Mouse (Mus musculus) heart, postnatal 0 days (tissue): ENCODE data around the gene Mapk9. TPM values are rescaled to one million over a fixed set of nuclear protein-coding genes. Genes with fewer than 3 reads are reported as not detected.

Experiments used
- ATAC-seq: fragments of 200-750 bp; cut with Nextera tagmentation; 2 replicates; pipeline ENCODE4 v1.8.0; 2017; ENCODE audit warnings: low read depth, moderate number of reproducible peaks, moderate library complexity; ENCODE audit not compliant: insufficient read depth
- DNase-seq: peaks from one replicate; pipeline ENCODE4 v3.0.0-alpha.2; 2016; ENCODE audit warnings: low spot score
- H3K27ac ChIP-seq: fragments of 300-500 bp; sonication (generic); 2 replicates; pipeline ENCODE4 v1.5.1; 2014; ENCODE audit warnings: low read depth, mild to moderate bottlenecking
- H3K27me3 ChIP-seq: fragments of 300-500 bp; sonication (generic); 2 replicates; pipeline ENCODE4 v1.6.1; 2014; ENCODE audit warnings: low read length, mixed read lengths; ENCODE audit not compliant: control insufficient read depth, insufficient read depth
- H3K36me3 ChIP-seq: fragments of 300-500 bp; sonication (generic); replicated peaks from 2 replicates; pipeline ENCODE4 v1.6.1; 2014; ENCODE audit warnings: low read length, mixed read lengths; ENCODE audit not compliant: control insufficient read depth, insufficient read depth
- H3K4me1 ChIP-seq: fragments of 300-500 bp; sonication (generic); 2 replicates; pipeline ENCODE4 v1.6.1; 2014; ENCODE audit warnings: antibody characterized with exemption; ENCODE audit not compliant: control insufficient read depth, insufficient read depth
- H3K4me2 ChIP-seq: fragments of 300-500 bp; sonication (generic); 2 replicates; pipeline ENCODE4 v1.6.1; 2014; ENCODE audit warnings: low read depth, mild to moderate bottlenecking, low read length, moderate library complexity
- H3K4me3 ChIP-seq: fragments of 300-500 bp; sonication (generic); 2 replicates; pipeline ENCODE4 v1.5.1; 2014; ENCODE audit warnings: low read depth, low read length
- H3K9ac ChIP-seq: fragments of 300-500 bp; sonication (generic); replicated peaks from 2 replicates; pipeline ENCODE4 v1.6.1; 2014; ENCODE audit warnings: low read depth, low read length, mixed read lengths
- H3K9me3 ChIP-seq: fragments of 300-500 bp; sonication (generic); replicated peaks from 2 replicates; pipeline ENCODE4 v1.6.1; 2016; ENCODE audit warnings: low read length; ENCODE audit not compliant: control insufficient read depth
- CTCF ChIP-seq: IDR thresholded peaks from 2 replicates; pipeline ENCODE4 v1.5.1; 2016; ENCODE audit warnings: antibody characterized with exemption, control low read depth, low read depth
- EP300 ChIP-seq: IDR thresholded peaks from 2 replicates; pipeline ENCODE4 v1.6.1; 2016; ENCODE audit warnings: antibody characterized with exemption, low read depth
- WGBS: fragments of 180-500 bp; shearing (Covaris S2); extraction: QIAGEN DNeasy Blood & Tissue Kit; methylation state at CpG from one replicate; pipeline ENCODE4 v1.1.7; 2014; 5-methylcytosine and 5-hydroxymethylcytosine counted together
- polyA plus RNA-seq: library from polyadenylated mRNA; unstranded; fragments of >200 nt; fragmentation: Nextera tagmentation; extraction: Ambion mirVana; gene quantifications from 2 replicates; pipeline ENCODE4 v1.2.1, GENCODE M21; 2015
- total RNA-seq: library from RNA; depleted of rRNA; stranded (reverse); fragments of >200 nt; gene quantifications from 2 replicates; pipeline ENCODE4 v1.2.3, GENCODE M21; 2014; ENCODE audit warnings: low replicate concordance

The Mapk9 gene
- total and polyA plus RNA-seq, 2 experiments from 2014 or later, result 25.4 to 37.2 TPM

GRCm38 (mm10) chr11:49847071-49847810 lies 690 bp downstream of the Mapk9 start:
- ATAC-seq (no peak), DNase-seq (peak; percentile 12)

DNA sequence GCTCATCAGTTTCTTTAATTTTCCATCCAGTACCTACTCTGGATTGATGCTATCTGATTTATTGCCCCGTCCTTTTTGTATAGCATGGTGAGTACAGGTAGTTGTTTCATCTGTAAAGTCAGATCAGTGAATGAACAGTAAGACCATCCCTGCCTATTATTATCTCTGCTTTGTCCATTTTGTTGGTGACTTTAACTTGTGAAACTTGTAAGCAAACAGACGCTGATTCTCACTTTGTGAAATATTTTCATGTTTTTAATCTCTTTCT lies 1.2 kb downstream of the Mapk9 start:
- 0 out of 2 replicates have a peak overlapping the region, but pooled peaks have one; percentile 85 for H3K27ac ChIP-seq
- H3K9me3 ChIP-seq, result no peaks in the 10 kb centered on the region
- H3K36me3 ChIP-seq, result 0 out of 2 replicates have a peak, but pooled peaks cover 4% of the 10 kb centered on the region
- WGBS, result 29% methylated on average over 2 of the region's 2 CpGs
- no peak for ATAC-seq
- peak overlapping the region; percentile 81 for H3K4me3 ChIP-seq
- no peaks in the 10 kb centered on the region for H3K27me3 ChIP-seq
- peak overlapping the region; percentile 90 for H3K9ac ChIP-seq
- H3K4me2 ChIP-seq, result peak overlapping the region; percentile 71
- no peak for DNase-seq
- H3K4me1 ChIP-seq, result peaks cover 17% of the 10 kb centered on the region
- TF ChIP-seq CTCF, result no peak
- TF ChIP-seq EP300, result no peak

More at GRCm38 (mm10) chr11:49847071-49847810, 690 bp downstream of the Mapk9 start:
- Histone ChIP-seq H3K27me3 (no peaks in the 10 kb centered on the region), H3K9me3 (no peaks in the 10 kb centered on the region), H3K27ac (peak overlapping the region; percentile 85), H3K4me3 (peak overlapping the region; percentile 81), H3K9ac (peak overlapping the region; percentile 90), H3K4me2 (peak overlapping the region; percentile 71), H3K36me3 (0 out of 2 replicates have a peak, but pooled peaks cover 4% of the 10 kb centered on the region), H3K4me1 (peaks cover 21% of the 10 kb centered on the region)
- TF ChIP-seq EP300, result no peak
- TF ChIP-seq CTCF, result no peak
- 6% methylated on average over 29 of the region's 29 CpGs for WGBS

GRCm38 (mm10) chr11:49848080-49848815 lies 1.7 kb downstream of the Mapk9 start:
- no peak for ATAC-seq
- Histone ChIP-seq H3K9ac (peak overlapping the region; percentile 11; the same call in 1 of the 2 replicates), H3K9me3 (no peaks in the 10 kb centered on the region), H3K4me3 (peak overlapping the region; percentile 81), H3K4me1 (peaks cover 15% of the 10 kb centered on the region), H3K36me3 (0 out of 2 replicates have a peak, but pooled peaks cover 4% of the 10 kb centered on the region), H3K4me2 (peak overlapping the region; percentile 71), H3K27me3 (no peaks in the 10 kb centered on the region), H3K27ac (peak overlapping the region; percentile 58)
- no peak for TF ChIP-seq EP300
- no peak for TF ChIP-seq CTCF
- peak; percentile 28 for DNase-seq
- 33% methylated on average over 4 of the region's 4 CpGs for WGBS

DNA sequence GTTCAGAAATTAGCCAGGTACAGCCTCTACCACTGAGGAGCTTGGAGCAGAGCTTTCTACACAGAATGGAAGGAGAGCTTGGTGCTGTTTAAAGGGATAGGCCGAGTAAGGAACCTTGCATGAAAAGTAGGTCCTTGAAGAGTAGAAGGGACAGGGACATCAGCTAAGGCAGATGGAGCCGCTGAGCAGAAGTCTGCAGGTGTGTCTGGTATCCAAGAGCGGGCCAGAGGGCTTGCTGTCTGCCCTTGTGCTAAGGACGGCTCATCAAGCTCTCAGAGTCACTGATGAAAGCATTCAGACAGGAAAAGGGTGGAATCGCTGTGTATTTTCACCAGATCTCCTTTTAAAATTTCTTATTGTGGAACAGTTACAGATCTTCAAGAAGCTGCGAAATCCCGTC lies 3.8 kb downstream of the Mapk9 start:
- DNase-seq (no peak), ATAC-seq (no peak)
- no peak for TF ChIP-seq EP300
- TF ChIP-seq CTCF, result no peak
- no peak overlapping the region for H3K4me2 ChIP-seq
- no peaks in the 10 kb centered on the region for H3K9me3 ChIP-seq
- H3K27me3 ChIP-seq, result no peaks in the 10 kb centered on the region
- no peak overlapping the region for H3K4me3 ChIP-seq
- WGBS, result 86% methylated on average over 7 of the region's 7 CpGs
- H3K36me3 ChIP-seq, result peaks cover 19% of the 10 kb centered on the region
- no peak overlapping the region for H3K9ac ChIP-seq
- H3K27ac ChIP-seq, result no peak overlapping the region
- peaks cover 15% of the 10 kb centered on the region for H3K4me1 ChIP-seq

- no peaks in the 10 kb centered on the region for H3K27me3 ChIP-seq
- ATAC-seq, result no peak
- H3K4me1 ChIP-seq, result no peaks in the 10 kb centered on the region
- no peak overlapping the region for H3K9ac ChIP-seq
- no peak for DNase-seq
- peaks cover 17% of the 10 kb centered on the region for H3K36me3 ChIP-seq
- no peak overlapping the region for H3K4me2 ChIP-seq
- no peak for TF ChIP-seq EP300
- no peak for TF ChIP-seq CTCF
- no peak overlapping the region for H3K27ac ChIP-seq
- no peaks in the 10 kb centered on the region for H3K9me3 ChIP-seq
- H3K4me3 ChIP-seq, result no peak overlapping the region
- 69% methylated on average over 5 of the region's 5 CpGs for WGBS
Measured at GRCm38 (mm10) chr11:49855144-49855543, 8.6 kb downstream of the Mapk9 start.

DNA sequence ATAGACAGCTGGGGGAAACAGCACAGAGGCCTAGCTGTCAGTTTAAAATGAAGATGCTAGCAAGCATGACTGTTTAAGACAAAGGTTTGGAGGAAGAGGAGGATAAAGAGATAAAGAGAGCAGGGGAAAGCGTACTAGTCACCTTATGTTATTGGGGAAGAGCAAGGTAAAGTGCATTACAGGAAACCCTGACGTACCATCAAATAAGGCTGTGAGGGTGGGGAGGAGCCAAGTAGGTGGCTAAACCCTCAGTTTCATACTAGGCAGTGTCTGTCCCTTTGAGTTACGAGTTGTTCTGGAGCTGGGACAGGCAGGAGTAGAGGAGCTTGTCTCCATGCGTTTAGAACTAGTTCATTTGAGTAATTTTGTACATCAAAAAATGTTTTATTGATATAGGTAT lies 14.6 kb downstream of the Mapk9 start:
- TF ChIP-seq EP300, result no peak
- no peak for TF ChIP-seq CTCF
- no peak overlapping the region for H3K4me2 ChIP-seq
- H3K9ac ChIP-seq, result no peak overlapping the region
- H3K4me3 ChIP-seq, result no peak overlapping the region
- ATAC-seq, result no peak
- H3K36me3 ChIP-seq, result peaks cover 25% of the 10 kb centered on the region
- H3K27me3 ChIP-seq, result no peaks in the 10 kb centered on the region
- 92% methylated on average over 4 of the region's 4 CpGs for WGBS
- H3K27ac ChIP-seq, result no peak overlapping the region
- no peaks in the 10 kb centered on the region for H3K9me3 ChIP-seq
- DNase-seq, result no peak
- H3K4me1 ChIP-seq, result no peaks in the 10 kb centered on the region
